Mouse (Mus musculus) T-helper 17 cell (primary cell): ENCODE data around the gene Gng5.

Experiments
- in situ Hi-C, 2 experiments: fragments of 300-600 bp; cut with MboI, MseI; formaldehyde crosslinking; loops; 1 replicate in 1 of 2; 2 replicates in 1 of 2; pipeline ENCODE4 v1.15.1; 2025; ENCODE audit warnings: high pct_unique_total_duplicates in 2 of 2

The Gng5 gene

DNA sequence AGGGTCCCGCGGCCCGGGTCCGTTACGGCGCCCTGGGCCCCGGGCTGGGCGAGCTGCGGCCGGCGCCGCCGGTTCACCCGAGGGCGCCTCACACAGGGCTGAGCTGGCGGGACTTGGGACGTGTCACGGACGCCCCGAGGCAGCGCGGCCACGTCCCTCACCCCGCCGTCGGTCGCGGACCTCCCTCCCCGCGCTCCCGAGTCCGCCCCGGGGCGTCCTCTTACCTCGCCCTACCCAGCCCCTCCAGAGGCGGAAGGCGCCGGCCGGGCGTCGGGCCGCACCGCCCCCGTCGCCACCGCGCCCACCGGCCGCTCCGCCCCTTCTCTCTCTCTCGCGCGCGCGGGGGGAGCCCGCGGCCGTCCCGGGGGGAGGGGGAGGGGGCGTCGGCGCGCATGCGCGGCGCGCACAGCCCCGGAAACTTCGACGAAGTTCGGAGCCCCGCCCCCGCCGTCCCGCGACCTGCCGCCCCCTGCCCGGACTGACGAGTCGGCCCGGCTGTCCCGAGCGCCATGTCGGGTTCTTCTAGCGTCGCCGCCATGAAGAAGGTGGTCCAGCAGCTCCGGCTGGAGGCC, at the start of gene Gng5, which contains the start of gene Spata1:
TSS of gene Gng5 (plus strand) at position 377 of the 572 bp plus-strand sequence.
TSS of gene Spata1 (minus strand) at position 323 of the 572 bp plus-strand sequence.
- in situ Hi-C loops: loop anchor here (5.0 to 25.0 kb wide), 5 partner anchors 47 to 1937 kb away; partner anchors contain the start of genes Hs2st1 (in 1 of the 2), Selenof (in 1 of the 2) and Sh3glb1 (in 1 of the 2)

DNA sequence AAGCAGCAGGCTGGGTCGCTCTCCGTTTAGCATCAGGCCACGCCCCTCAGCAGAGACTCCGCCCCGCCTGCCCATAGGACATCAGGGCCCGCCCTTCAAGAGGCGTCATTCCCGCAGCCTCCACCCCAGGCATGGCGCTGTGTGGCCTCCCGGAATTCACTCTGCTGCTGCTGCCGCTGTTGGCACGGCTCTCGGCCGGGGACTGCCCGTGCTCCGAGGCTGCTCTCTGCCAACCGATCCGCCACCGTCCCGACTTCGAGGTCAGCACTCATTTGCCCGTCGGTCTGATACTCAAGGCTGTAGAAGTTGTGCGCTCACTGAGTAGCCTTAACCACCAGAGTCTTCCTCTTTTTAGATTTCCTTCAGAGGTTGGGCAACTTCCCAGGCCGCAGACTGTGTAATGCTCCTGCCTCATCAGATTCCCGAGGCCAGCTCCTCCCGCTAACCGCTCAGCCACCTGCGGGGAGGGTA, 49.2 kb upstream of the Gng5 start:
- in situ Hi-C loops: loop anchor here in 1 of 2 experiments (5.0 kb wide), 1 partner anchor 52 kb away; no protein-coding TSS in a partner anchor

DNA sequence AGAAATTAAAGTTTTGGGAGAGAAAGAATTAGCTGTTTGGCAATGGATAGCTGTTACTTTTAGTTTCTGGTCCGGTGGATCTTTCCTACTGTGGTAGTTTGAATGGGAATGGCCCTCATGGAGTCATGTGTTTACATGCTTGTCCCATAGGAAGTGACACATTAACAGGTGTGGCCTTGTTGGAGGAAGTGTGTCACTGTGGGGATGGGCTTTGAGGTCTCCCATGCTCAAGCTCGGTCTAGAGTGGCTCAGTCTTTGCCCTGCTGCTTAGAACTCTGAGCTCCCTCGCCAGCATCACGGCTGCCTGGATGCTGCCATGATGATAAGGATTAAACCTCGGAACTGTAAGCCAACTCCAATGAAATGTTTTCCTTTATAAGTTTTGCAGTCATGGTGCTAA, 48.2 kb upstream of the Gng5 start:
- in situ Hi-C loops: loop anchor here in 1 of 2 experiments (5.0 kb wide), 1 partner anchor 51 kb away; no protein-coding TSS in a partner anchor

DNA sequence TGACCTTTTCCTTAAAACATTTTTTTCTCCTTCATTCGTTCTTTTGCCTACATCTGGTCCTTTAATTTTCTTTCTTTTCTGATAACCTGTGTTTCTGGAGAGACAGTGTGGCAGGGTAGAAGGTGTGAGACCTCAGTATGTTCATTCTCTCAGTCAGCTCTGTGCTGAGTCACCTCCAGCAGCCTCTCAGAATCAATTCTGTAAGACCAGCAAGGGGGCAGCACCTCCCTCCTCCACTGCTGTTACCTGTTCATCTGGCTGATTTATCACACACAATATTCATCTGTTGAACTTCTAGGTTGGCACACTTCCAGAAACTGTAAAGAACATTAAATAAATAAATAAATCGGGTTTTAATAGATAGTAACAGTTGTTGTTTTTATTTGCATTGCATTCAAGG, 36.7 kb upstream of the Gng5 start:
- in situ Hi-C loops: no loop called here

DNA sequence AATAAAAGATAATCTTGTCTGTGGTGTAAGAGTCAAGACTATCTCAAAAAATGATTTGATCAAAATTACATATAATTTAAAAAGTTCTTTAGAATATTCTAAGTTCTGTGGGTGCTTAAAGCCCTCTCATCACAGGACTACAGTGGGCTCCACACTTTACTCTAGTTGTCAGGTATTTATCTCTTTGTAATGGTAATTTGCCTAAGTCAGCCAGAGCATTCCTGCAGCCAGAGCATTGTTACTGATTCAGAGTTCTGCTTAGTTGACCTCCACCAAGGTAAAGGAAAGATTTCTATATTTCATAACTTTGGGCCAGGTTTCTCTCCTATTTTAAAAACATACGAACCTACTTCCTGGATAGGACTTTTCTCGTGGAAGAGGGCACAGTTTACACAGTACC, 30.4 kb upstream of the Gng5 start:
- in situ Hi-C loops: no loop called here

DNA sequence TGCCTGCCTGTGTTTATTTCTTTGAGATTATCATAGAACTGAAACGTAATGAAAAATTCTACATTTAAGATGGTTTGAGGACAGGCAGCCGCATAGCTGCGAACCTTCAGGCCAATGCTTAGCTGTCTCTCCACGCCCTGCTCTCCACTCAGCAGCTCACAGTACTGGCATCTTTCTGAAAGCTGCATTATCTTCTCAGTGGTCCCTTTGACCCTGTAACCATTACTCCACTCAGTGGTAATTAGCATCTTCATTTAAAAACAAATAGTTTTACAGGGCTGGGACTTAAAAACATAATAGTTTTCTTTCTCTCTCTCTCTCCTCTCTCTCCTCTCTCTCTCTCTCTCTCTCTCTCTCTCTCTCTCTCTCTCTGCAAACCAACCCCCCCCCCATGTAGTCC, 26.9 kb upstream of the Gng5 start:
- in situ Hi-C loops: no loop called here

DNA sequence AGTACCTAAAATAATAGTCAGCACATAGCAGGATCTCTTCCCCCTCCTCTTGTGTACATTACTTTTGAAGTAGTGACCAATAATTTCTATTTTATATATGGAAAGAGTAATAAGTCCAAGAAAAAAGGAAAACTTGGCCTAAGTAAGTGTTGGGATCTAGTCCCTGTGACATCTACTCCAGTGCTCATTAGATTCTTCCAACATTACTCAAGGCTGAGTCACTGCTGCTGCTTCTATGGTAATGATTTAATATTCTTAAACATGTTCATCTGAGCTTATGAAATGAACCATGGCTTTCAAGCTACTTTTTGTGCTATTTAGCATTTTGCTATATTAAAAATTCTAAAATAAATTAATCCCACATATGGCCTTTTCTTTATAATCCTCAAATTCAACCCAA, 25.9 kb upstream of the Gng5 start:
- in situ Hi-C loops: no loop called here

DNA sequence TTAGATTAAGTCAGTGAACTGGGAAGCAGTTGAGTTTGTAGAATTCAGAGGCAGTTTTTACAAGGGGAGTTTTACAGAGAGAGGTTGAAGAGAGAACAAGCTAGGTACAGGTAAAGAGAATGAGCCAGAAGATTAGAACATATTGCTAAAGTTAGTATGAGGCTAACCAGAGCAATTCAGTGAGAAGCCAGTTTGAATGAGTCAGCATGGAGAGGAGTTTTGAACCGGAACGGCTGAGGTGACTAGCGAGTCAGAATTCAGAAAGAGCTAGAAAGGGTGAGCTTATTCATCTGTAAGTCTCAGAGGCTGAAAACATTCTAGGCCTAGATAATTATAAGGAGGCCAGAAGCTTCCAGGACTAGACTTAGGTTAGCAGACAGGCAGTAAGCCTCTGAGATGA, 25.2 kb upstream of the Gng5 start:
- in situ Hi-C loops: no loop called here

DNA sequence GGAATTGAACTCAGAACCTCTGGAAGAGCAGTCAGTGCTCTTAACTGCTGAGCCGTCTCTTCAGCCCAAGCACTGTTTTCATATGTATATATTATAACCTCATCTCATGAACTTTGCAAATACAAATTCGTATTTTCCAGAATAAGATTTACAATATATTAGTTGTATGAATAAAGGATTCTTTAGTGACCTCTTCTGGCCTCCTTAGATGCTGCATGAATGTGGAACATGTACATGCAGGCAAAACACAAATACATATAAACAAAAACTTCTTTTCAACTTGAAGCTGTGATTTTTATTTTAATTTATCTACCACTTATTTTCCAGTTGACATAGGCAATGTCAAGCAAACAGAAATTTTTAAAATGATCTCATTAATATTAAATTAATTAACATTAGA, 17.6 kb upstream of the Gng5 start:
- in situ Hi-C loops: no loop called here

DNA sequence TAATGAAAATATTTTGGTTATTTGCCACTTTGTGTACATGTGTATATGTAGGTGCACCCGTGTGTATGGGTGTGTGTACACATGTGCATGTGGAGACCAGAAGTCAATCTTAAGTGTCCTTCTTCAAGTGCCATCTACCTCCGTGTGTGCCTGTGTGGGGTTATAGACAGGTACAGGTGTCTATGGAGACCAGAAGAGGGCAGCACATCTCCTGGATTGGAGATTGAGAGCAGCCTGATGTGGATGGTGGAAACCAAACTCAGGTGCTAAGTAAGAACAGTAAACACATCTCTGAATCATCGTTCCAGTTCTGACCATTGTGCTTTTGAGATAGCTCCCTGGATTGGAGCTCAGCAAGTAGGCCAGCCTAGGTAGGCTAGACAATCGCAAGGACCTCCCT, 13.1 kb upstream of the Gng5 start:
- in situ Hi-C loops: no loop called here

DNA sequence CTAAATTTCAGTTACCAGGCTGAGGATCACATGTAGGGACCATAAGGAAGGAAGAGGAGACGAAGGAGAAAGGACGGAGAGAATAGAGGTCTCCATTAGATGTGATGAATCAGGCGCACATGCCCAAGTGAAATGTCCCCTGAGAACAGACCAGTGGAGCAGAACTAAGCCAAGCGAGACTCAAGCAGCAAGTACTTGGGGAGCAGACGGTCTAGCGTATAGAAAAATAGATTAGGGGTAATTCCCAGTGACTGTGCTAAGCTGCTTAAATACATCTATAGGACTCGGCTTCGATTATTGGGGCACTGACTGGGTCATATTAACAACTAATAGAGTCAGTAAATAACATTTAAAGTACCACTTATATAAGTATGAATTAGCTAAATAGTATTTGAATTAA, 4.7 kb upstream of the Gng5 start:
- in situ Hi-C loops: loop anchor here in 1 of 2 experiments (5.0 to 10.0 kb wide), 2 partner anchors 150 to 563 kb away; no protein-coding TSS in a partner anchor

DNA sequence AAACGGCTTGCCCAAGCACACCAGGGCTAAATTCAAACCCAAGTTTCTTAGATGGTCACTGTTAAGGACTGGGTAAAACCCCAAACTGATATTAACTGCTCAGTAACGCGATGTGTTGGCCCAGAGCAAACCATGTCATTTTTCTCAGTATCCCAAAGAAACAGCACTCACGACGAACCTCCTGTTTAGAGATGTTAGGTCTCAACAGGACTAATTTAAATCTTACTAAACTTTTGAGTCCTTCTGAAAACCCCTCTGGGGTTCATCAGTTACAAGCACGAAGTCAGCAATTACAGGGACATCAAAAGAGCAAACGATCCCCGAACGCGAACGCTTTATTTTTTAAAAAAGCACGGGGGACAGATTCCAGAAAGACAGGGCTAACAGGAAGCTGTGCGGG, 618 bp upstream of the Gng5 start:
- in situ Hi-C loops: loop anchor here in 1 of 2 experiments (5.0 to 10.0 kb wide), 2 partner anchors 154 to 567 kb away; no protein-coding TSS in a partner anchor

DNA sequence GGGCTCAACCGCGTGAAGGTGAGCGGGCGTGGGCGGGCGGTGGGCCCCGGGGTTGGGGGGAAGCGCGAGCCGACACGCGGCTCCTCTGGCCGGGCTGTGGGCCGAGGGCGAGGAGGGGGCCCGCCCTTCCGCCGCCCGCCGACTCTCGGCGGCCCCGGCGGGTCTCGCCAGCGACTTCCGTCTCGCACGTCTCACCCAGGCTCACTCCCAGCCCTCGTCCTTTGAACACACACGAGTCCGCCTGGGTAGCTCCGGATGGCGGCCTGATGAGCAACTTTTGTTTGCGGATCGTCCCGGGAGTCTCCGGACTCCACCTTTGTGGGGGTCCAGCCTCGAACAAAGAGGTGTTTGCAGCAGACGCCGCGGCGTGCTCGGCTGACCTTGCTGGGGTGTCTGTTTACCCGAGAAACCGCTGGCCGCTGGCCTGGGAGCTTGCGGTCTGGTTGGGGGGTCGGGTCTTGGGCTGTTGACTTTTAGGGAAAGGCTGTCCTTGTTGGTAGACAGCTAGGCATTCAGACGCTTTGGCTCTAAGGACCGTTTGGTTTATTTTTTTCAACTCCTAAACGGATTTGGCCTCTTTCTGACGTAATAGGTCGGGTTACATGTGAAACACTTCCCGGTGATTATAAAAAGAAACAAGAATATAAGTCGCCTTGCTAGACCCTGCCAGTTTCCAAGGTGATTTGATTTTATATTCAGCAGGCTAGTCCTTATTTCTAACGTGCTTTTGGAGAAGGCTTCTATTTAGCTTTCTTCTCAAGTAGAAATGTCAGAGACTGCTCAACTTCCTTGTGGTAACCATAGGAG, 599 bp downstream of the Gng5 start:
- in situ Hi-C loops: loop anchor here (5.0 to 25.0 kb wide), 3 partner anchors 48 to 1938 kb away; partner anchors contain the start of genes Hs2st1 (in 1 of the 2), Selenof (in 1 of the 2) and Sh3glb1 (in 1 of the 2)

DNA sequence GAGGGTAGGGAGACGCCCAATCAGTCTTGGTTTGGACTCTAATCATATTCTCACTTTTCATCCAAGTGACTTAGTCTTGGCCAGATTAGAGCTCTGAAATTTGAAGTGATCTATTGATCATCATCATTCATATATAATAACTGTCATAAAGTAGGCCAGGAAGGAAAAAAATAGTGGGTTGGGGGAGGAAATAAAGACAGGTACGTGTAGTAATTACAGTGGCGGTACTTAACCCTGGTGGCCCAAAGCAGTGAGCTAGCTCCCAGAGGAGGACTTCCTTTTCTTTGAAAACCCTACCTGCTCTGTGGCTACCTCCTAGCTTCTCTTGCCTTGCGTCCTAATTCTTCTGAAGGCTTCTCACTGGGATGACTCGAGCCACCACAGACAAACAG, 1.2 kb downstream of the Gng5 start:
- in situ Hi-C loops: loop anchor here (5.0 to 25.0 kb wide), 3 partner anchors 49 to 1939 kb away; partner anchors contain the start of genes Hs2st1 (in 1 of the 2), Selenof (in 1 of the 2) and Sh3glb1 (in 1 of the 2)

DNA sequence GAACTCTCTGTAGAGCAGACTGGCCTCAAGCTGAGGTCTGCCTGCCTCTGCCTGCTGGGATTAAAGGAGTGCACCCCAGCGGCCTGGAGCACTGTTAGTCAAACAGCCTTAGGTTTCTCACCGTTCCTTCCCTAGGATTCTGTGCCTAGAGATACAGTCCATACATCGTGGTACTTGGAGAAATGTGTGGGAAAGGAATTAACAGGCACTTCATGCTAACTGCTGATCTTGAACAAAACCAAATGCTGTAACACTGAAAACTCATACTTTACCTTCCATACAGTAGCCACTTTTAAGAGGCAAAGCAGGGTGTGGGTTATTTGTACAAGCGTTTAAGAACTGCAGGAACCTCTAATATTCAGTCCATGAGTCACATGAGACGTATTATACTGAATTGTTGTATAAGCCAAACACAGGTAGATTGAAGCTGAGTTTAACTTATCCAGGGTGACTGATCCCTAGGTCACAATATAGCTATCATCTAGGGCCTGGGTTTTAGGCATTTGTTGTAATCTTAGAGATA, 2.1 kb downstream of the Gng5 start:
- in situ Hi-C loops: loop anchor here (5.0 to 25.0 kb wide), 3 partner anchors 49 to 1939 kb away; partner anchors contain the start of genes Hs2st1 (in 1 of the 2), Selenof (in 1 of the 2) and Sh3glb1 (in 1 of the 2)

DNA sequence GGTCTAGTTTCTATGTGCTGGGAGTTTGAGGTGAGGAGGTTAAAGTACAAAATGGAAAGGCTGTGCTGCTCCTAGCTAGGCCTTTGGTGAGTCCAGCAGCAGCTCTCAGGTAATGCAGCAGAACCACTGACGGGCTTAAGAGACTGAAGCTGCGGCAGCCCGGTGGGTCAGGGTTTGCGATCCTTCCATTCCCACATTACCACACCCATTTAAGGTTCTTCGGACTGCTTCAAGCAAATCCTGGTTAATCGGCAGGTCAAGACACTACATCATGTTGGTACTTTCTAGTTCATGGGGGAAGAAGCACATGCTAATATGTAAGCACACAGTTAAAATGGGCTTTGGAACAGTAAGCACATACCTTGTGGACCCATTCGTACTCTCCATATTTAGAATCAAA, 7.1 kb downstream of the Gng5 start:
- in situ Hi-C loops: loop anchor here in 1 of 2 experiments (25.0 kb wide), 2 partner anchors 1794 to 1944 kb away; partner anchors contain the start of genes Hs2st1, Selenof and Sh3glb1

DNA sequence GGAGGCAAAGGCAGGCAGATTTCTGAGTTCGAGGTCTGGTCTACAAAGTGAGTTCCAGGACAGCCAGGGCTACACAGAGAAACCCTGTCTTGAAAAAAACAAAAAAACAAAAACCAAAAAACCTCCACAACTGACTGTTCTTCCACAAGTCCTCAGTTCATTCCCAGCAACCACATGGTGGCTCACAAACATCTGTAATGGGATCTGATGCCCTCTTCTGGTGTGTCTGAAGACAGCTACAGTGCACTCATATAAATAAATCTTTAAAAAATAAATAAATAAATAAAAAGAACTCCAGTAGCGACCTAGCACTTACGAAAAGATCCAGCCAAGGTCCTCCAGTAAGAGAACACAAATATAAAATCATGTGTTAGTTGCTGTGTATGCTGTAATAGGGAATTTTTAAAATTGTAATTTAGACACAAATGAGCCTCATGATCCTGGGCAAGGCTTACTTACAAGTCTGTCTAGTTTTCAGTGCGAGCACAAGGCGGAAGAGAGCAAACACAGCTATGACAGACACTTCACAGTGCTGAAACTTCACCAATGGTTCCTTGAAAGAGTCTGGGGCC, 20.7 kb downstream of the Gng5 start:
- in situ Hi-C loops: loop anchor here (5.0 to 25.0 kb wide), 4 partner anchors 37 to 1958 kb away; partner anchors contain the start of genes Hs2st1 (in 1 of the 2), Selenof (in 1 of the 2) and Sh3glb1 (in 1 of the 2)

DNA sequence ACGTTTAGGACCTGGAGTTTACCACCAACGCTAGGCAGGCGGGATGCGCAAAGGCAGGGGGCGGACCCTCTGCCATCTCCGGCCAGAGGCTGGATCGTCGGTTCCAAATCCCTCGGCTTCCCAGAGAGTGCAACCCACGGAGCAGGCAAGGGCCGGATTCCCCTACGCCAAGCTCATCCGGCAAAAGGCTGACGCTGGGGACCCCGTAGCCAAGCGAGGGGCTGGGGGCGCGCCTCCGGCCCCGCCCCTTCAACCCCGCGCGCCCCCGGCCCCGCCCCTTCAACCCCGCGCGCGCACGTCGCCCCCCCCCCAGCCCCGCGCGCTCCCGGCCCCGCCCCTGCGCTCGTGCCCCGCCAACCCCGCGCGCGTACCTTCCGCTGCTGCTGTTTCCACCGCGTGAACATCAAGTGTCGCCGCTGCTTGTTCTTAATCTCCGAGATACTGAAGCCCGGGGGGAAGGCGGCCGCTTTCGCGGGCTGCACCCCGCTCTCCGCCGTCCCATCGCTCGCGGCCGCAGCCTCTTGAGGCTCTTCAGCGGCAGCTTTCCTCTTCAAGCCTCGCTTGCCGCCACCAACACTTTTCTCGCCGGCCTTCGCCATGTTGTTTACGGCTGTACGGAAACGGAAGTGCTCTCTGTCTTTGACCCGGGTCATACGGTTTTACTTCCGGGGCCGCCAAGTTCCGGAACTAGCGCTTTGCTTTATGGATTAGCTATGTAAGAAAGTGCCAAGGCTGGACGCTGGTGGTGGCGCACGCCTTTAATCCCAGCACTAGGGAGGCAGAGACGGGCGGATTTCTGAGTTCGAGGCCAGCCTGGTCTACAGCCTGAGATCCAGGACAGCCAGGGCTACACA, 21.4 kb downstream of the Gng5 start, which contains the start of gene Rpf1:
TSS of gene Rpf1 (minus strand) at position 632 of the 854 bp plus-strand sequence.
- in situ Hi-C loops: loop anchor here (5.0 to 25.0 kb wide), 4 partner anchors 36 to 1959 kb away; partner anchors contain the start of genes Hs2st1 (in 1 of the 2), Selenof (in 1 of the 2) and Sh3glb1 (in 1 of the 2)

DNA sequence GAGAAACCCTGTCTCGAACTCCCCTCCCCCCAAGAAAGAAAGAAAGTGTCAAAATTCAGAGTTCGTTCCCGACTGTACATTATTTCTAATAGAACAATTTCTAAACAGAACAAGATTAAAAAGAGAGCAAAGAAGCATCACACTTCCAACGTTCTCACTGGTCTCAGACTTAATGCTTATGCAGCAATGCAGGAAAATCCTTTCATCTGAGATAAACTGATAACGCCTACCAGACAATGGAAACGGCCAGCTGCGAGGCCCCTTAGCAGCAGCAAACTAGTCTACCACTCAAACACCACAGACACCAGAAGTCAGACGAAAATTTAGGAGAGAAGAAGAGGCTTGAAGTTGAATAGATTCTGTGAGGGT, 22.0 kb downstream of the Gng5 start:
- in situ Hi-C loops: loop anchor here (5.0 to 25.0 kb wide), 4 partner anchors 36 to 1959 kb away; partner anchors contain the start of genes Hs2st1 (in 1 of the 2), Selenof (in 1 of the 2) and Sh3glb1 (in 1 of the 2)

DNA sequence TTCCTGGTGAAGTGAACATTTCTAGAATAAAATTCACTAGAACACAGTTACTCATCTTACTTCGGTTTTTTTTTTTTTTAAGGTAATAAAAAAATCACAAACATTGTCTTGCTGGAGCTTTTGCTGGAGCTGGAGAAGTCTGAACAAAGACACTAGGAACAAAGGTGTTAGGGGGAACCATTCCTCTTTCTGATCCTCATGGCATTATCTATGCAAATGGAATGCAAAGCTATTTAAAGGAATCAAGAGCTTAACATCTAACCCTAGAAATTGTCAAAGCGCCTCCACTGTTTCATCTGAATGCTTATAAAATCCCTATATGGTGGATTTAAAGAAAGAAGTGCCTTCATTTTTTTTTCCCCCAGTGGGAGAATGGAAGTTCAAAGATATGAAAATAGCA, 28.7 kb downstream of the Gng5 start:
- in situ Hi-C loops: loop anchor here in 1 of 2 experiments (10.0 kb wide), 1 partner anchor 386 kb away; no protein-coding TSS in a partner anchor
